ENCODE assay signal across 17 mouse cellular contexts in the genomic region with DNA sequence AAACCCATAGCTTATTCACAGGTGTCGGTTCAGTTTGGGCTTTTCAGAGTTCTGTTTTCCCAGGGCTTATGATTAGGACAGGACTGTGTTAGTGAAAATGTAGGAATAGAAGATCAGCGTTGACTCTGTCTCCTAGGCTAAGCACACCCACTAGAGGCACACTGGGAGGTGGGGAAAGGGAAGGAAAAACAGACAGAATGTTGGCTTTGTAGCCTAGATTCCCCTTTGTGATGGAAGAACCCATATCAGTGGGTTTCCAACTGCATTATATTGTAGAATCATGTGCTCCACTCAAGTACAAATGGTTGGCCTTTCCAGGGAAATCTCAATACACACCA.
"Had no signal": no experiment of that assay in that cellular context is flagged by ENCODE, and none has a peak within 500 bp of the region (broad histone marks: within the 10 kb centered on the region; RNA-seq: fewer than 3 reads in every experiment).

No protein-coding gene starts in this region.

- H3K27ac ChIP-seq: midbrain, embryonic 10.5 days; midbrain, embryonic 12.5 days; neural tube, embryonic 13.5 days; neural tube, embryonic 15.5 days had no signal

- ATAC-seq: midbrain, embryonic 16.5 days had no signal

- H3K4me3 ChIP-seq: midbrain, embryonic 10.5 days; midbrain, embryonic 12.5 days; myocyte; neural tube, embryonic 13.5 days; neural tube, embryonic 15.5 days had no signal

- DNase-seq: lung, adult 18-20 months; lung, embryonic 14.5 days; lung, postnatal 10 days; lung, postnatal 4 days; midbrain, embryonic 14.5 days; retina, postnatal 1 day; right cerebral cortex, adult 18-20 months; spleen, adult 18-20 months; thymus, adult 2 months; thymus, postnatal 25 days; thymus, postnatal 4 days had no signal

- H3K4me1 ChIP-seq: midbrain, embryonic 10.5 days; midbrain, embryonic 12.5 days; neural tube, embryonic 13.5 days; neural tube, embryonic 15.5 days had no signal

- H3K9me3 ChIP-seq: midbrain, embryonic 10.5 days; midbrain, embryonic 12.5 days; neural tube, embryonic 13.5 days; neural tube, embryonic 15.5 days had no signal

- H3K4me2 ChIP-seq: lung, embryonic 14.5 days; midbrain, embryonic 12.5 days; neural tube, embryonic 13.5 days; neural tube, embryonic 15.5 days had no signal

- H3K27me3 ChIP-seq: midbrain, embryonic 12.5 days; neural tube, embryonic 13.5 days; neural tube, embryonic 15.5 days had no signal

- H3K9ac ChIP-seq: lung, embryonic 14.5 days; midbrain, embryonic 12.5 days; neural tube, embryonic 13.5 days; neural tube, embryonic 15.5 days had no signal

- H3K36me3 ChIP-seq: midbrain, embryonic 10.5 days; midbrain, embryonic 12.5 days; neural tube, embryonic 13.5 days; neural tube, embryonic 15.5 days had no signal
